Mouse (Mus musculus) CH12.LX (cell line): ENCODE measurements around the gene Mettl17.

Experiments
- E2F4 ChIP-seq: IDR thresholded peaks from 2 replicates; pipeline ENCODE4 v1.6.1; 2011; ENCODE audit warnings: low read depth, low read length, improper control_type of control experiment; ENCODE audit not compliant: insufficient replicate concordance
- ELF1 ChIP-seq: IDR thresholded peaks from 2 replicates; pipeline ENCODE4 v1.6.1; 2014; ENCODE audit warnings: low read depth, mild to moderate bottlenecking, inconsistent platforms, low read length, improper control_type of control experiment
- ETS1 ChIP-seq: conservative IDR thresholded peaks from 2 replicates; pipeline ENCODE4 v1.6.1; 2012; ENCODE audit warnings: low read depth, mild to moderate bottlenecking, inconsistent platforms, low read length, improper control_type of control experiment, moderate library complexity
- MAX ChIP-seq: IDR thresholded peaks from 2 replicates; pipeline ENCODE4 v1.6.1; 2011; ENCODE audit warnings: low read length, improper control_type of control experiment
- TCF12 ChIP-seq: IDR thresholded peaks from 2 replicates; pipeline ENCODE4 v1.6.1; 2014; ENCODE audit warnings: low read depth, mild to moderate bottlenecking, inconsistent platforms, low read length, improper control_type of control experiment
- ZC3H11A ChIP-seq: IDR thresholded peaks from 2 replicates; pipeline ENCODE4 v1.6.1; 2012; ENCODE audit warnings: low read depth, mild to moderate bottlenecking, inconsistent platforms, low read length, improper control_type of control experiment

- no peak for TF ChIP-seq TCF12
- TF ChIP-seq E2F4 = no peak
- TF ChIP-seq ELF1 = no peak
- TF ChIP-seq MAX = no peak
- no peak for TF ChIP-seq ZC3H11A
- TF ChIP-seq ETS1 = no peak
These were observed 12.9 kb upstream of the Mettl17 start for GRCm38 (mm10) chr14:51871741-51872140.
